Mouse (Mus musculus) lung, adult 2 months (tissue): ENCODE measurements around the gene Fam13a.

Source experiments
- CTCF ChIP-seq: fragments of 200-500 bp; IDR thresholded peaks from 2 replicates; pipeline ENCODE4 v1.5.1; 2011; ENCODE audit warnings: mild to moderate bottlenecking, low read length, control low read depth; ENCODE audit not compliant: insufficient read depth
- POLR2A ChIP-seq: fragments of 200-500 bp; IDR thresholded peaks from 2 replicates; pipeline ENCODE4 v1.6.1; 2011; ENCODE audit warnings: low read depth, mild to moderate bottlenecking, control low read depth, low read length, borderline replicate concordance; ENCODE audit errors: extremely low read depth

DNA sequence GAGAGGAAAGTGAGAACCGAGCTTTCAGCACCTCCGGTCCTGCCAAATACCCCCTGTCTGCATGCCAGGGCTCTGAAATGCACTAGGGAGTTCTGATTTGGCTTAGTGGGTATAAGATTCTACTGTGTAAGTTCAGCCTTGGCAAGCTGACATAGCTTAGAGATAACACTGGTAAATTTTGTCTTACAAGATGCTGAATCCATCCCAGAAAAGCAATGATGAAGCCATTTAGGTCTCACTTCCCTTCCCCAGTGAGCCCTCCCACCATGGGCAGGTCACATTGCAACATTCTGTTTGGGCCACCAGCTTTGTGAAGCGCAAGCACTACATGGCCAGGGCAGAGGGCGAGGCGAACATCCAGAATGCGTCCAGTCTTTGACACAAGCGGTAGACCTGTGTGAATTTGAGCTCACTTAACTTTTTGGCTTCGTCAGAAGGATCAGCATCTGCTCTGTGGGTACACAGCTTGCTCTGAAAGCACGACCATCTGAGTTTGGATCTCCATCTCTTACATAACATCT lies 94.4 kb downstream of the Fam13a start:
- no peak for TF ChIP-seq CTCF
- no peak for TF ChIP-seq POLR2A
